15 mouse cellular contexts compared by ENCODE assay signal in the genomic region with DNA sequence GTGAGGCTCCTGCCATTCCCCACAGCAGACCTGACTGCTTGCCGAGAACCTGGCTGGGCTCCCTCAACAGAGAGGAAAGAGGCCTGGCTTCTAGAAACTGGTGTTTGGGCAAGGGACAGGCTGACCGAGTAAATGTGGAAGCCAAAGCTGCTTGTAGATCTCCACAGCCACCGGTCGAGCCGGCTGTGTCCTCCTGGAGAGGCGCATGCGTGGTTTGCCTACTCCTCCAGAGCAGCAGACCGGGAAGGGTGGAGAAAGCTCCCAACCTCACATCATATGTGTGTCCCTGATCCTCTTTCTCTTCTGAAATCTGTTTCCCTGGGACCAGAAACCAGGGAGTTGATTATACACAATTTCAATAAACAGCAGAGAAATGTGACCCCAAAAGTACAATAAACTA.
DNase-seq lines count a peak whose midpoint lies in the region; ATAC-seq and TF ChIP-seq lines count a peak whose summit lies in the region.
"Had no signal": no experiment of that assay in that cellular context is flagged by ENCODE, and none has a peak within 500 bp of the region (broad histone marks: within the 10 kb centered on the region; RNA-seq: fewer than 3 reads in every experiment).

No protein-coding gene starts in this region.

- no peaks in the 10 kb centered on the region; the same call in 1 of the 2 replicates for H3K4me1 ChIP-seq in kidney, embryonic 14.5 days (ENCODE audit: control insufficient read depth, insufficient read depth, low read length)
- H3K4me1 ChIP-seq in kidney, adult 2 months (ENCODE audit: control insufficient read depth, insufficient read depth, low read length), result no peaks in the 10 kb centered on the region
- H3K4me1 ChIP-seq in midbrain, embryonic 13.5 days (replicated peaks), result 0 out of 2 replicates have a peak, but pooled peaks cover 5% of the 10 kb centered on the region
- no peaks in the 10 kb centered on the region for H3K4me1 ChIP-seq in midbrain, postnatal 0 days (ENCODE audit: insufficient read depth, low read length)
- H3K4me1 ChIP-seq: megakaryocyte, embryonic 14.5 days had no signal

- TF ChIP-seq POLR2A in kidney, adult 2 months (IDR thresholded peaks at IDR 0.05; ENCODE audit: low read depth, low read length), result no peak

- H3K36me3 ChIP-seq in kidney, embryonic 14.5 days (ENCODE audit: control insufficient read depth, insufficient read depth, low read length), result no peaks in the 10 kb centered on the region
- no peaks in the 10 kb centered on the region for H3K36me3 ChIP-seq in kidney, adult 2 months (ENCODE audit: control insufficient read depth, insufficient read depth, low read length)
- H3K36me3 ChIP-seq in midbrain, embryonic 13.5 days, result no peaks in the 10 kb centered on the region
- H3K36me3 ChIP-seq in midbrain, postnatal 0 days (ENCODE audit: insufficient read depth, low read length), result no peaks in the 10 kb centered on the region
- H3K36me3 ChIP-seq: lung, embryonic 15.5 days had no signal

- H3K9ac ChIP-seq in kidney, embryonic 14.5 days (ENCODE audit: low read depth, low read length), result peak overlapping the region; percentile 12; the same call in 1 of the 2 replicates
- H3K9ac ChIP-seq in midbrain, embryonic 13.5 days (replicated peaks), result no peak overlapping the region
- H3K9ac ChIP-seq in midbrain, postnatal 0 days (replicated peaks; ENCODE audit: low read length, poor library complexity, severe bottlenecking), result no peak overlapping the region
- H3K9ac ChIP-seq: lung, embryonic 15.5 days had no signal

- TF ChIP-seq CTCF in kidney, adult 2 months (conservative IDR thresholded peaks at IDR 0.05; ENCODE audit: insufficient read depth, insufficient read length, low read depth, low read length), result no peak
- no peak for TF ChIP-seq CTCF in midbrain, postnatal 0 days (IDR thresholded peaks at IDR 0.05)

- no peak overlapping the region for H3K27ac ChIP-seq in kidney, embryonic 14.5 days (ENCODE audit: low read depth, low read length)
- H3K27ac ChIP-seq in kidney, adult 2 months (ENCODE audit: insufficient read depth, low read depth, low read length), result no peak overlapping the region
- peak overlapping the region; percentile 19; the same call in 1 of the 2 replicates for H3K27ac ChIP-seq in midbrain, embryonic 13.5 days
- no peak overlapping the region for H3K27ac ChIP-seq in midbrain, postnatal 0 days (ENCODE audit: low read depth, low read length)
- H3K27ac ChIP-seq: lung, embryonic 15.5 days had no signal

- WGBS in kidney, embryonic 14.5 days, result 57% methylated on average over 8 of the region's 8 CpGs
- WGBS in kidney, adult 2 months, result 57% methylated on average over 8 of the region's 8 CpGs
- WGBS in midbrain, embryonic 13.5 days, result 79% methylated on average over 8 of the region's 8 CpGs
- WGBS in midbrain, postnatal 0 days, result 81% methylated on average over 8 of the region's 8 CpGs

- H3K4me3 ChIP-seq in kidney, embryonic 14.5 days (ENCODE audit: low read length), result no peak overlapping the region
- no peak overlapping the region for H3K4me3 ChIP-seq in kidney, adult 2 months (ENCODE audit: insufficient read depth, low read depth, low read length)
- H3K4me3 ChIP-seq in midbrain, embryonic 13.5 days (replicated peaks), result no peak overlapping the region
- H3K4me3 ChIP-seq in midbrain, postnatal 0 days (ENCODE audit: low read depth, low read length), result no peak overlapping the region
- H3K4me3 ChIP-seq: lung, embryonic 15.5 days; megakaryocyte, embryonic 14.5 days had no signal

- no peak overlapping the region for H3K4me2 ChIP-seq in kidney, embryonic 14.5 days (replicated peaks; ENCODE audit: low read depth, low read length)
- no peak overlapping the region for H3K4me2 ChIP-seq in midbrain, embryonic 13.5 days (replicated peaks)
- no peak overlapping the region for H3K4me2 ChIP-seq in midbrain, postnatal 0 days (ENCODE audit: low read depth, low read length, poor library complexity, severe bottlenecking)
- H3K4me2 ChIP-seq: liver, embryonic 11.5 days; lung, embryonic 15.5 days had no signal

- ATAC-seq in cerebellum, adult (ENCODE audit: insufficient number of reproducible peaks, low FRiP score, low TSS enrichment), result no peak
- no peak for ATAC-seq in kidney, embryonic 14.5 days (ENCODE audit: low FRiP score, low TSS enrichment)
- no peak for ATAC-seq in midbrain, embryonic 13.5 days
- ATAC-seq in midbrain, postnatal 0 days (ENCODE audit: low FRiP score), result no peak
- ATAC-seq: forebrain, embryonic 16.5 days; Patski had no signal

- H3K27me3 ChIP-seq in kidney, embryonic 14.5 days (ENCODE audit: control insufficient read depth, insufficient read depth, low read length), result no peaks in the 10 kb centered on the region
- H3K27me3 ChIP-seq in kidney, adult 2 months (replicated peaks; ENCODE audit: control insufficient read depth, insufficient read depth, low read length), result no peaks in the 10 kb centered on the region
- H3K27me3 ChIP-seq in midbrain, embryonic 13.5 days, result no peaks in the 10 kb centered on the region
- no peaks in the 10 kb centered on the region for H3K27me3 ChIP-seq in midbrain, postnatal 0 days (ENCODE audit: insufficient read depth, low read length)
- H3K27me3 ChIP-seq: lung, embryonic 15.5 days; Patski had no signal

- DNase-seq in cerebellum, postnatal 14 days, result peak; percentile 15 to 20
- DNase-seq in kidney, adult 2 months, result no peak
- no peak for DNase-seq in midbrain, postnatal 0 days (ENCODE audit: low spot score)
- DNase-seq in CD4-positive helper T cell, adult 2 months (ENCODE audit: low read depth, low spot score), result peak; percentile 1
- DNase-seq in embryo, embryonic 9.5 days (ENCODE audit: extremely low spot score), result no peak
- DNase-seq: cerebellum, adult 8-10 months; embryo, embryonic 11 days had no signal

- H3K9me3 ChIP-seq in kidney, embryonic 14.5 days (ENCODE audit: control insufficient read depth, low read length), result no peaks in the 10 kb centered on the region
- no peaks in the 10 kb centered on the region for H3K9me3 ChIP-seq in midbrain, embryonic 13.5 days
- no peaks in the 10 kb centered on the region for H3K9me3 ChIP-seq in midbrain, postnatal 0 days (ENCODE audit: low read length)
- H3K9me3 ChIP-seq: lung, embryonic 15.5 days; megakaryocyte, embryonic 14.5 days had no signal

Comparison
In these comparisons a context has a peak if more than half of its experiments do, and no peak if none do; other contexts are left out.
1. DNase-seq: peak in cerebellum, postnatal 14 days (2 of 2) and CD4-positive helper T cell, adult 2 months (single experiment); none in kidney, adult 2 months (single experiment), midbrain, postnatal 0 days (single experiment) and embryo, embryonic 9.5 days (single experiment).